Mouse (Mus musculus) kidney, adult 2 months (tissue): ENCODE measurements at regions not wholly inside any gene's neighbourhood (a gene's known extent, or its start where the extent isn't known, plus 50 kb on each side); places are given as distances from the start of the nearest gene placed in this dataset.

Source experiments
- DNase-seq: peaks from one replicate; pipeline ENCODE4 v3.0.0; 2021
- H3K27ac ChIP-seq: fragments of 200-500 bp; 2 replicates; pipeline ENCODE4 v1.5.1; 2012; ENCODE audit warnings: low read depth, low read length, control low read depth, inconsistent platforms; ENCODE audit not compliant: insufficient read depth
- H3K27me3 ChIP-seq: fragments of 200-500 bp; replicated peaks from 2 replicates; pipeline ENCODE4 v1.6.1; 2012; ENCODE audit warnings: mild to moderate bottlenecking, moderate library complexity, low read length, inconsistent platforms; ENCODE audit not compliant: control insufficient read depth, insufficient read depth
- H3K36me3 ChIP-seq: fragments of 200-500 bp; 2 replicates; pipeline ENCODE4 v1.6.1; 2012; ENCODE audit warnings: mild to moderate bottlenecking, moderate library complexity, low read length, inconsistent platforms; ENCODE audit not compliant: control insufficient read depth, insufficient read depth
- H3K4me1 ChIP-seq: fragments of 200-500 bp; 2 replicates; pipeline ENCODE4 v1.6.1; 2011; ENCODE audit warnings: low read length; ENCODE audit not compliant: control insufficient read depth, insufficient read depth
- H3K4me3 ChIP-seq: fragments of 200-500 bp; 2 replicates; pipeline ENCODE4 v1.5.1; 2011; ENCODE audit warnings: mild to moderate bottlenecking, low read depth, low read length, control low read depth; ENCODE audit not compliant: insufficient read depth
- CTCF ChIP-seq: fragments of 200-500 bp; conservative IDR thresholded peaks from 2 replicates; pipeline ENCODE4 v1.5.1; 2011; ENCODE audit warnings: low read depth, mild to moderate bottlenecking, control low read depth, low read length, moderate library complexity, mixed read lengths; ENCODE audit not compliant: insufficient read depth, insufficient read length
- POLR2A ChIP-seq: fragments of 200-500 bp; IDR thresholded peaks from one replicate; pipeline ENCODE4 v1.6.1; 2011; ENCODE audit warnings: low read depth, low read length, control low read depth
- WGBS: fragments of 180-500 bp; shearing (Covaris S2); methylation state at CpG from one replicate; pipeline ENCODE4 v1.1.7; 2018; 5-methylcytosine and 5-hydroxymethylcytosine counted together

GRCm38 (mm10) chr9:40617676-40618062, 52.7 kb upstream of the Gm21915 start:
- no peaks in the 10 kb centered on the region for H3K36me3 ChIP-seq
- H3K4me1 ChIP-seq, result no peaks in the 10 kb centered on the region
- no peak for DNase-seq
- WGBS, result 34% methylated on average over 10 of the region's 10 CpGs
- H3K4me3 ChIP-seq, result no peak overlapping the region
- H3K27me3 ChIP-seq, result no peaks in the 10 kb centered on the region
- no peak overlapping the region for H3K27ac ChIP-seq
- TF ChIP-seq CTCF (no peak), POLR2A (no peak)

- H3K36me3 ChIP-seq, result no peaks in the 10 kb centered on the region
- DNase-seq, result no peak
- no peaks in the 10 kb centered on the region for H3K4me1 ChIP-seq
- H3K27me3 ChIP-seq, result no peaks in the 10 kb centered on the region
- no peak overlapping the region for H3K4me3 ChIP-seq
- WGBS, result 4% methylated on average over 20 of the region's 20 CpGs
- no peak for TF ChIP-seq POLR2A
- TF ChIP-seq CTCF, result no peak
- no peak overlapping the region for H3K27ac ChIP-seq
These were observed 53.3 kb upstream of the Gm21915 start for GRCm38 (mm10) chr9:40617036-40617675.

- WGBS, result 4% methylated on average over 11 of the region's 11 CpGs
- Histone ChIP-seq H3K27ac (no peak overlapping the region), H3K4me1 (no peaks in the 10 kb centered on the region), H3K4me3 (no peak overlapping the region), H3K36me3 (no peaks in the 10 kb centered on the region), H3K27me3 (no peaks in the 10 kb centered on the region)
- no peak for TF ChIP-seq POLR2A
- TF ChIP-seq CTCF, result peak; percentile 72
- peak; percentile 73 for DNase-seq
These were observed 53.9 kb upstream of the Gm21915 start for GRCm38 (mm10) chr9:40616426-40617035.

GRCm38 (mm10) chr9:40615891-40616290, 54.5 kb upstream of the Gm21915 start:
- no peak for DNase-seq
- TF ChIP-seq CTCF (no peak), POLR2A (no peak)
- Histone ChIP-seq H3K4me3 (no peak overlapping the region), H3K27me3 (no peaks in the 10 kb centered on the region), H3K36me3 (no peaks in the 10 kb centered on the region), H3K27ac (no peak overlapping the region), H3K4me1 (no peaks in the 10 kb centered on the region)
- WGBS, result 23% methylated on average over 8 of the region's 8 CpGs

GRCm38 (mm10) chr9:40614071-40614470, 56.3 kb upstream of the Gm21915 start:
- TF ChIP-seq CTCF (no peak), POLR2A (no peak)
- 61% methylated on average over 5 of the region's 5 CpGs for WGBS
- Histone ChIP-seq H3K4me1 (no peaks in the 10 kb centered on the region), H3K27me3 (no peaks in the 10 kb centered on the region), H3K27ac (no peak overlapping the region), H3K4me3 (no peak overlapping the region), H3K36me3 (no peaks in the 10 kb centered on the region)
- no peak for DNase-seq

- TF ChIP-seq CTCF (no peak), POLR2A (no peak)
- no peak overlapping the region for H3K27ac ChIP-seq
- no peaks in the 10 kb centered on the region for H3K36me3 ChIP-seq
- H3K4me3 ChIP-seq, result no peak overlapping the region
- DNase-seq, result no peak
- no peaks in the 10 kb centered on the region for H3K4me1 ChIP-seq
- 90% methylated on average over 4 of the region's 4 CpGs for WGBS
- H3K27me3 ChIP-seq, result no peaks in the 10 kb centered on the region
These were observed 57.2 kb upstream of the Gm21915 start for GRCm38 (mm10) chr9:40613182-40613581.

- H3K27ac ChIP-seq, result no peak overlapping the region
- DNase-seq, result no peak
- H3K4me3 ChIP-seq, result no peak overlapping the region
- H3K36me3 ChIP-seq, result no peaks in the 10 kb centered on the region
- no peaks in the 10 kb centered on the region for H3K27me3 ChIP-seq
- 100% methylated on average over 1 of the region's 1 CpGs for WGBS
- no peaks in the 10 kb centered on the region for H3K4me1 ChIP-seq
- TF ChIP-seq POLR2A, result no peak
- no peak for TF ChIP-seq CTCF
These were observed 57.7 kb upstream of the Gm21915 start for GRCm38 (mm10) chr9:40612755-40613154.
